In genomic region chr6:115773966-115774413, GRCm38 (mm10) we compare ENCODE assay signal across 8 mouse cellular contexts. TPM values are rescaled to one million over a fixed set of nuclear protein-coding genes. Genes with fewer than 3 reads are reported as not detected.
DNase-seq lines count a peak whose midpoint lies in the region; ATAC-seq and TF ChIP-seq lines count a peak whose summit lies in the region.

No protein-coding gene starts in this region.

- WGBS in embryonic facial prominence, embryonic 14.5 days: 5% methylated on average over 14 of the region's 14 CpGs
- under 1% methylated on average over 14 of the region's 14 CpGs for WGBS in stomach, embryonic 15.5 days

- peaks cover 17% of the 10 kb centered on the region for H3K4me1 ChIP-seq in embryonic facial prominence, embryonic 14.5 days (ENCODE audit: control insufficient read depth, insufficient read depth, low read length)
- peaks cover 14% of the 10 kb centered on the region for H3K4me1 ChIP-seq in stomach, embryonic 15.5 days

- no peaks in the 10 kb centered on the region for H3K9me3 ChIP-seq in embryonic facial prominence, embryonic 14.5 days (ENCODE audit: control insufficient read depth, low read length)
- no peaks in the 10 kb centered on the region for H3K9me3 ChIP-seq in stomach, embryonic 15.5 days

- H3K27me3 ChIP-seq in embryonic facial prominence, embryonic 14.5 days (replicated peaks; ENCODE audit: control insufficient read depth, insufficient read depth, low read length): no peaks in the 10 kb centered on the region
- no peaks in the 10 kb centered on the region for H3K27me3 ChIP-seq in stomach, embryonic 15.5 days (replicated peaks)

- H3K4me3 ChIP-seq in gastrocnemius, adult 2 months: peak overlapping the region; percentile 72
- H3K4me3 ChIP-seq in embryonic facial prominence, embryonic 14.5 days (ENCODE audit: low read depth, low read length): peak overlapping the region; percentile 83
- peak overlapping the region; percentile 82 for H3K4me3 ChIP-seq in stomach, embryonic 15.5 days (replicated peaks)

- DNase-seq in gastrocnemius, adult 2 months: peak; percentile 49
- DNase-seq in gastrocnemius, postnatal 36 days: no peak
- peak; percentile 55 for DNase-seq in MEL-GATA-1-ER (ENCODE audit: extremely low read depth, low read depth)
- DNase-seq in embryonic facial prominence, embryonic 14.5 days (ENCODE audit: low spot score): peak; percentile 82
- DNase-seq in hindlimb bud, embryonic 11.5 days (ENCODE audit: extremely low spot score, low read depth, low spot score): peak; percentile 78
- peak; percentile 56 for DNase-seq in lung, postnatal 10 days
- DNase-seq in right cerebral cortex, adult 2 months (ENCODE audit: low spot score in 2 of 2): no peak

- H3K36me3 ChIP-seq in embryonic facial prominence, embryonic 14.5 days (ENCODE audit: control insufficient read depth, insufficient read depth, low read length): peaks cover 15% of the 10 kb centered on the region
- no peaks in the 10 kb centered on the region for H3K36me3 ChIP-seq in stomach, embryonic 15.5 days

- H3K4me2 ChIP-seq in embryonic facial prominence, embryonic 14.5 days (ENCODE audit: low read depth, low read length): peak overlapping the region; percentile 80
- peak overlapping the region; percentile 88 for H3K4me2 ChIP-seq in stomach, embryonic 15.5 days

- intact Hi-C loops in gastrocnemius, adult 2 months (cut with DNase I): loop anchor here (5.0 to 10.0 kb wide), 2 partner anchors 47 to 169 kb away; partner anchors contain the start of gene Mkrn2
- intact Hi-C loops in gastrocnemius, postnatal 36 days (cut with DNase I): no loop called here

- peak overlapping the region; percentile 85 for H3K27ac ChIP-seq in gastrocnemius, adult 2 months
- H3K27ac ChIP-seq in embryonic facial prominence, embryonic 14.5 days (replicated peaks; ENCODE audit: low read depth, low read length): peak overlapping the region; percentile 79
- H3K27ac ChIP-seq in stomach, embryonic 15.5 days: peak overlapping the region; percentile 73

- peak overlapping the region; percentile 62 for H3K9ac ChIP-seq in embryonic facial prominence, embryonic 14.5 days (ENCODE audit: low read depth, low read length)
- peak overlapping the region; percentile 22; the same call in 1 of the 2 replicates for H3K9ac ChIP-seq in stomach, embryonic 15.5 days

- ATAC-seq in embryonic facial prominence, embryonic 14.5 days (ENCODE audit: low read depth): peak; percentile 84
- ATAC-seq in stomach, embryonic 15.5 days (ENCODE audit: insufficient read depth, low FRiP score, low read depth): peak; percentile 57; the same call in 1 of the 2 replicates

- no peak for TF ChIP-seq CTCF in gastrocnemius, adult 2 months (IDR thresholded peaks at IDR 0.05)

RNA-seq across cellular contexts. Expression of gene Cand2, which starts 0.3 kb away (rescaled TPM):
- 10 to 100 TPM; 62.9 to 68.9 TPM for total RNA-seq in gastrocnemius, adult 2 months (2021)
- 10 to 100 TPM; 66.8 to 71.3 TPM for total RNA-seq in gastrocnemius, postnatal 36 days (2021)
- 36.9 and 42.6 TPM in 2 replicates for polyA plus RNA-seq in embryonic facial prominence, embryonic 14.5 days (2014; fragmentation: Nextera tagmentation; extraction: Ambion mirVana)
- 19.9 and 22.6 TPM in 2 replicates for polyA plus RNA-seq in stomach, embryonic 15.5 days (2015; fragmentation: Nextera tagmentation; extraction: Ambion mirVana)

RNA-seq across cellular contexts. Expression of gene Tmem40, which starts 11.8 kb away (rescaled TPM):
- total RNA-seq in gastrocnemius, adult 2 months (2021): under 1 TPM in 1 of 2 experiments, not detected in 1; 0.28 TPM
- under 1 TPM in 1 of 2 experiments, not detected in 1; 0.72 TPM for total RNA-seq in gastrocnemius, postnatal 36 days (2021)
- 7.5 and 7.8 TPM in 2 replicates for polyA plus RNA-seq in embryonic facial prominence, embryonic 14.5 days (2014; fragmentation: Nextera tagmentation; extraction: Ambion mirVana)
- polyA plus RNA-seq in stomach, embryonic 15.5 days (2015; fragmentation: Nextera tagmentation; extraction: Ambion mirVana): 8.2 and 14.9 TPM in 2 replicates

RNA-seq across cellular contexts. Expression of gene Rpl32, which starts 34.6 kb away (rescaled TPM):
- 100 to 1,000 TPM; 562 to 624 TPM for total RNA-seq in gastrocnemius, adult 2 months (2021)
- 100 to 1,000 TPM; 492 to 563 TPM for total RNA-seq in gastrocnemius, postnatal 36 days (2021)
- 2,245 and 2,432 TPM in 2 replicates for polyA plus RNA-seq in embryonic facial prominence, embryonic 14.5 days (2014; fragmentation: Nextera tagmentation; extraction: Ambion mirVana)
- 2,176 and 2,210 TPM in 2 replicates for polyA plus RNA-seq in stomach, embryonic 15.5 days (2015; fragmentation: Nextera tagmentation; extraction: Ambion mirVana)

Comparison
In these comparisons a context has a peak if more than half of its experiments do, and no peak if none do; other contexts are left out.
1. DNase-seq: peak in gastrocnemius, adult 2 months (single experiment), MEL-GATA-1-ER (single experiment), embryonic facial prominence, embryonic 14.5 days (single experiment), hindlimb bud, embryonic 11.5 days (single experiment) and lung, postnatal 10 days (single experiment); none in gastrocnemius, postnatal 36 days (0 of 2) and right cerebral cortex, adult 2 months (0 of 2).
2. Peak in every context shown above with its lines, with median percentiles within 50 percentile points of each other: H3K27ac ChIP-seq and H3K4me3 ChIP-seq.